Mouse (Mus musculus) A20 (cell line): ENCODE measurements around the gene Grifin.

Experiments
- DNase-seq: peaks from one replicate; pipeline ENCODE4 v3.0.0-alpha.2; 2011; ENCODE audit warnings: low read depth, low spot score

Grifin gene

GRCm38 (mm10) chr5:140589082-140589774 lies 24.4 kb upstream of the Grifin start:
- no peak for DNase-seq

- DNase-seq = no peak
Observed at GRCm38 (mm10) chr5:140583732-140584368, 19.0 kb upstream of the Grifin start.

DNA sequence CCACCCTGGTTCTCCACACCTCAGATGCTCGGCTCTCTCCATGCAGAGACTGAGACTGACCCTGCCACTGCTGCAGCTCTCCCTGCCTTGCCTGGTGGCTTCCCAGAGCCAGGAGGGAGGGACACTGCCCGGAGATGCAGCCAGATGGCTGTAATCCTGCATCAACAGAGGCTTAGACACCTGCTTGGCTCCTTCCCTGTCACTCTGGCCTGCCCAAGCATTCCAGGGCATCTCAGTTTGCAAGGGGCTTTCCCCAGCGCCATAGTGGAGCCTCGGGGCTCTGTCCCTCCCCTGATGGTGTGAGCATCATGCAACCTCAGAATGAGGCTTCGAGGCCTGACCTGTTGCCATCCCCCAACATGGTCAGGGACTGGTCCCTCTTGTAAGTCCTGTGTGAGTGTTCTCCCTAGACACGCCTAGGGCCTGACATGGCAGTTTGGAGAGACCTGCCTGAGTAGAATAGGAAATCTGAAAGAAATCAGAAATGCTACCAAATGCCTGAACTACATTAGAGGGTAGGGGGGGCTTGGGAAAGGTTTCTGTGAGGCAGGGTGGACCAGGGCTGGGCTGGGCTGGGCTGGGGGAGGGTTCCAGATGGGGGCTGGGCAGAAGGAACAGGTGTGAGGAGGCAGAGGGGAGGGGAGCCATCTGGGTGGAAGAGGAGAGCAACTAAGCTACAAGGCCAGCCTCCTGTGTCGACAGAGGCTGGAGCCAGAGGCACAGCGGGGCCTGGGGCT lies 18.3 kb upstream of the Grifin start:
- DNase-seq = no peak

- no peak for DNase-seq
Observed at GRCm38 (mm10) chr5:140581569-140581968, 16.7 kb upstream of the Grifin start.

DNA sequence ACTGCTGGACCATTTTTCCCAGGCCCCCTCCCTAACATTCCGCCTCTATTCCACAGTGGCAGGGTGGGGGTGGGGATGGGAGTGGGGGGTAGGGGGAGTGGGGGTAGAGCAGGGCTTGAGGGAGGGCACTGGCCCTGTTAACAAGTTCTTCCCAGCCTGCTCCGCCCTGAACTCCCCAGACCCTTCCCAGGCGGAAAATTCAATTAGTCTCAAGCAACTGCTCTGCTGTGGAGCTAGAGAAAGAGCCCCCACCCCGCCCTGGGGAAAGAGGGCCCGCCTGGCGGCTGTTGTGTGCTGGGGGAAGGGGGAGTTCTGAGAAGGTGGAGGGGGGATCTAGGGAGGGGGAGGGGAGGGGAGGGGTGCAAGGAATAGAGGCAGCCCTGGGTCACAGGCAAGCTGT lies 14.9 kb upstream of the Grifin start:
- no peak for DNase-seq

- no peak for DNase-seq
Observed at GRCm38 (mm10) chr5:140579221-140579620, 14.3 kb upstream of the Grifin start.

GRCm38 (mm10) chr5:140575381-140575866 lies 10.6 kb upstream of the Grifin start:
- no peak for DNase-seq

DNA sequence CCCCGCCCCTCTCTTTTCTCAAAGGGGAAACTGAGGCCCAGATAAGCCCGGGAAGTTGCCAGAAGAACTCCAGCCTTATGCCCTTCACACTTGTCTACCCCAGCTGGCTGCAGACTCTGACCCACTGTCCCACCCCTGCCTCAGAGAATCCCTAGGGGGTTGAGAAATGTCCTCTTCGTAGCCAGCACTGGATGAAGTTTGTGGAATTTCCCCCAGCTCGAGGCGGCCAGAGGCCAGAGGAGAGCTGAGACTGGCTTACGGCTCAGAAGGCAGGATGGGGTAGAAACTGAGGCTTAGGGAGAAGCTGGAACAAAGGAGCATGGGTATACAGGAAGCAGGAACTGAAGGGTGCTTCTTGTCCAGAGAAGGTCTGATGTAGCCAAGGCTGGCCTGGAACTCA lies 7.7 kb upstream of the Grifin start:
- DNase-seq = no peak

DNA sequence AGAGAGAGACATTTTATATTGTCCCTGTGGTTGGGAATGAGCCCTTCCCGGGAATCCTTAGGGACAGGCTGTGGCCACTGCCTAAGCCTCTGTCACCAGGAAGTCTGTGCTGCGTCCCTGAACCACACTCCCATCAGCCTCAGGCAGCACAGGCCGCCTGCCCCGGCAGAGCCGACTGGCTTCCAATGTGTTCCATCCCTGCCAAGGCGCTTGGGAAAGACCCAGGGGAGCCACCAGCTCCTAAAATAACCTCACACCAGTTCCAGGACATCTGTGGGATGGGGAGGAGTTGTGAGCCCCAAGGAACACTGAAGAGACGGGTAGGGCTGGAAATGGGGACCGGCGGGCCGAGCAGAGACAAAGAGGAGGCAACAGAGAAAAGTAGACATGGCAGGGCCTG lies 6.8 kb upstream of the Grifin start:
- no peak for DNase-seq

DNA sequence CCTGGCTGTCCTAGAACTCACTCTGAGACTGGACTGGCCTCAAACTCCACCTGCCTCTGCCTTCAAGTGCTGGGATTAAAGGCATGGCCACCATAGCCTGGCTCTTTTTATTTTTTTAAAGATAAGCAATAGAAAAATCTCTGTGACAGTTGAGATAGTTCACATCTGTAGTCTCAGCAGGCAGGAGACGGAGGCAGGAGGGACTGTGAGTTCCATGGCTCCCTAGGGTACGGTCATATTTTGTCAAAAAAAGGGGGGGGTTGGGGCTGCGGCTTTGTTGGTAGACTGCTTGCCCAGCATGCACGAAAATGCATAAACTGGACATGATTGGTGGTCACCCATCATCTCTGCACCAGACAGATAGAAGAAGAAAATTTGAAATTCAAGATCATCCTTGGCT lies 6.3 kb upstream of the Grifin start:
- DNase-seq = no peak

DNA sequence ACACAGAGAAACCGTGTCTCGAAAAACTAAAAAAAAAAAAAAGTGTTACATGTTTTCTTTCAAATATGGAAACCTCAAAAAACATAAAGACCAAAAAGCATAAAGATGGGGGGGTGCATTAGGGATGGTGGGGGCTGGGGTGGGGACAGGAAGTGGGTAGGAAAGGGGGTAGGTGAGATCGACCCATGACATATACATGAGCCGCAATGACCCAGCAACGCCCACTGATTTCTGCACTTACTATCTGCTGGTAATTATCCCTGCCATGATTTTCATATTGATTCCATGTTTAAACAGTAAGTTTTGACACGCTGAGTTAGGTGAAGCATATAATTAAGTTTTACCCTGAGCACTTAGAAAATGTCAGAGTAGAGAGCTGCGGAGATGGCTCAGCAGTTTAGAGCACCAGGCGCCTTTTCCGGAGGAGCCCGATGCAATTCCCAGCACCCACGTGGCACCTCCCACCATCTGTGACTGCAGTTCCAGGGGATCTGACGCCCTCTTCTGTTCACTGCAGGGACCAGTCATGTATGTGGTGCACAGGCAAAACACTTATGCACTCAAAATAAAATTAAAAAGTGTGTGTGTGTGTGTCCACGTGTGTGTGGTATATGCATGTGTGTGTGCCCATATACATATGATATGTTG lies 5.5 kb upstream of the Grifin start:
- no peak for DNase-seq

DNA sequence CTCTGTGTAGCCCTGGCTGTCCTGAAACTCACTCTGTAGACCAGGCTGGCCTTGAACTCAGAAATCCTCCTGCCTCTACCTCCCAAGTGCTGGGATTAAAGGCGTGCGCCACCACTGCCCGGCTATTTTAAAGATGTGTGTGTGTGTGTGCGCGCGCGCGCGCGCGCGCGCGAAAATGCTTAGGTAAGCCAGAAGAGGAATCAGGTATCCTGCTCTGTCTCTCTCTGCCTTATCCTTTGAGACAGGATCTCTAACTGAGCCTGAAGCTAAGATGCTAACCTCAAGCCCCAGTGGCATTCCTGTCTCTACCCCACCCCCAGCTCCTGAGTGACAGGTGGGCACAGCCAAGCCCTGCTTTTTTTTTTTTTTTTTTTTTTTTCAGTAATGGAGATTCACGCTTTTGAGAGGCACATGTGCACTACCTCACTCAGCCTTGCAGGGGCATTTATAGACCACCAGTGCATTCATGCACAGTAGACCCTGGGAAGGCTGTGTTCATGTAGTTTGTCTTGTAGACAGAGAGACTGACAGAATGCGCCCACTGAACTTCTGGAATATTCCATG lies 4.2 kb upstream of the Grifin start:
- no peak for DNase-seq

DNA sequence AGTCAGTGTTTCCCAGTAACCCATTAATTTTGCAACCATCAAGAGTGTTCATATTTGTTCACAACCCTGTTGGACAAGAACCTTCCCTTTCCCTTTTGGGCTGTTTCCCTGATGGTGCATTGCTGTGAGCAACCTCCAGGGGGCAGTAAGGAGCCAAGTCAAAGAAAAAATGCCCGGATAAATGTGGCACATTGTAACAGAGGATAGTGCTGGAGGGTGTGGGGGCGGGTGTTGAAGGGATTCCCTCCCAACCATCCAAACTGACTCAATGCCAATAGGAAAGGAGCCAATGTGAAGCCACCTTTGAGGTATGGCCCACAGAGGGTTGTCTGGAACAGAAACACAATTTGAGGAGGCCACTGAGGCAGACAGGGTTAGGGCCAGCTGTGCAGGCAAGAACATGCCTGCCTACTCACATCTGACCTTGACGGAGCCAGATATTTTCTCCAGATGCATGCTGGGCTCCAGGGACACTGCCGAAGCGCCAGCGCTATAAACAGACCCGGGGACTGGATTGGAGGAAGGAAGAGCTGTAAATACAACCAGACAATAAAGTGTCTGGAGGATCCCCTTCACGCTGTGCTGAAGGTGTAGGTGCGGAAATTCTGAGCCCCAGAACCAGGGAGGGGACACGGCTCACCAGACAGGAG lies 3.6 kb upstream of the Grifin start:
- peak; percentile 55 for DNase-seq

DNA sequence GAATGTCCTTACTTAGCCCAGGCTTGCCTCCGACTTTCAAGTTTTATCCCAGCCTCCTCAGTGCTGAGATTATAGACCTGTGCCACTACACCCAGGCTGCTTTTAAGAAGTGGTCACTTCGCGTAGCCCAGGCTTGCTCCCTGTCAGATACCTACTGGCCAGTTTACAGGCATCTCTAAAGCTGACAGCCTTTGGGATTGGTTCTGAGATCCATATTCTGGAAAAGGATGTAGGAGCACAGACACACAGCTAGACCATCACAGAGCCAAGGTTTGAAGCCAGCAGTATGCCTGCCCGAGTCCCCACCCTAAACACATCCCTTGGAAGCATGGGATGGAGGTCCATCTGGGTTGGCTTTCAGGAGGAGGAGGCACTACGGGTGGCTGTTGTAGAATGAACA lies 2.9 kb upstream of the Grifin start:
- DNase-seq = no peak

DNA sequence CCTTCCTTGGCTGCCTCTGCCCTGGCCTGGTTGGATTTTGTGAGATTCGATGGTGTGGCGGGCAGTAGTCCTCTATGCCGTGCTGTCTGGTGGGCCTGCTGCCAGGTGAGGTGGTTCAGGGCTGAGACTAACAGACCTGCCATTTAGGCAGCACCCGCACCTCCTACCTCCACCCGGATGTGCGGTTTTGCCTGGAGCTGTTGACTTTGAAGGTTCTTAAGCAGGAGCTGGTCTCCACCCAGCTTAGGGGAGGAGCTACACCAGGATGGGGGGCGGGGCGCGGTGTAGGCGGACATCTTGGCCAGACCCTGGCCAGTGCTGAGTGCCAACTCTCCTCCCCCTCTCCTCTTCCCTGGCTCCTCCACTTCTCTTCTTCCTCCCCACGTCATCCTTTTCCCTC lies 2.5 kb upstream of the Grifin start:
- no peak for DNase-seq

DNA sequence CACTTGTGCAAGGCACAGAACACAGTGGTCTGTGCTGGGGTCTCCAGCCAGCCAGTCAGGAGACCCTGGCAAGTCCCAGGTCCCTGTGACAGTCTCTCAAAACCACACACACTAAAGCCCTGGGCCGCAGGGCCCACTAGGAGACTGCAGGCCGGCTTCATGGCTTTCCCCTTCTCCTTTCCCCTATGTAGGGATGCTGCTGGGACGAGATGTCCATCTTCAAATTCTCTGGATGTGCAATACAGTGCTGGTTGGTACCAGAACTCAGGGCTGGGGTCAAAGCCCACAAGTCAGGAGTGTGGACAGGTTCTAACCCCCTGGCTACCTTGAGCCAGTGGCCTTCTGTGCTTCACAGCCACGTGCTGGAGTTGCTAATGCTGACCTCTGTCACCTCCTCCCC lies 1.4 kb upstream of the Grifin start:
- DNase-seq = no peak

GRCm38 (mm10) chr5:140565856-140566255 lies 985 bp upstream of the Grifin start:
- DNase-seq = peak; percentile 30

DNA sequence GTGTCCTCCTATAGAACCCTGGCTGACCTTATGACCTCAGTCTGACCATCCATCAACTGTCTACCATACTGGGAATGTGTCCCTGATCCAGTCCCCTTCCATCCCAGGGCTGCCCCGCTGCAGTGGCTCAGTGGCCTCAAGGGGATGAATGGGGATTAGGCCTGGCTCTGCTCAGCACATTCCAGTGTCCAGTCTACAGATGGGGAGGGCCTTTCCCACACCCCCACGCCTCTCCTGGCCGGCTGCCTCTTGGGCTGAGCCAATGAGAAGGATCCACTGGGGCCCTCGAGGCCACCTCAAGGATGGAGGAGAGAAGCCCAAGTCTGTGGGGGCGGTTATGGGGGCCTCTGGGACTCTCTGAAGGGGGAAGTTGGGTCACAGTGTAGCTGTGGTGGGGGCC lies 580 bp upstream of the Grifin start:
- DNase-seq = no peak

DNA sequence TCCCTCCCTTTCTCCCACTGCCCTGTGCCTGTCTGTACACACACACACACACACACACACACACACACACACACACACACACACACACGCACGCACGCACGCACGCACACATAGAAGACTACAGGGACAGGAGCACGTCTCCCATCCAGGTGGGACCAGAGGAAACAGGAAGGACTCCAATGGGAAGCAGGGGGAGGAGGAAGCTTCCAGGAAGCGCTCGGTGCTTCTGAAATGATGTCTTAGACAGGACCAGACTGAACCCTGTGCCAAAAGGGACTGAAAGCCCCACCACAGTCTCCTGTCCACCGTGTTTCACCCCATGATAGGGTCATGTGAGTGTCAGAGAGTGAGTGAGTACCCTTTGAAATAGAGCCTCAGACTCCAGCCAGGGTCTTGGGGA lies 2.3 kb downstream of the Grifin start:
- DNase-seq = peak; percentile 40

GRCm38 (mm10) chr5:140556859-140557258 lies 8.0 kb downstream of the Grifin start:
- DNase-seq = peak; percentile 25

DNA sequence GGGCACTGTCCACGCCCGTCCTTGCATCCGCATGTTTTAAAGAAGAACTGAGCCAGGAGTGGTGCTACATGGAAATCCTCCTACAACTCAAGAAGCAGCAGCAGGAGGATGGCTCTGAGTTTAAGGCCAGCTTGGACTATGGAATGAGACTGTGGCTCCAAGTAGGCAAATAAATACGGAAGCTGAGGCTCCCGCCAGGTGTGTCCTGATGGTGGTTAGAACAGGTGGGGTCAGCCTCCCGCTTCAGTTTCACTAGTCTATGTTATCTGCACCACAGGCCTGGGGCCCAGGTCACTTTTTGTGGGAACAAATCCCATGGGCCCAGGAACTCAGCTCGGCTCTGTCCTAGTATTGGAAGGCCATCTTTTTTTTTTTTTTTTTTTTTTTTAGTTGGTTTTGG lies 11.2 kb downstream of the Grifin start:
- no peak for DNase-seq
